Comparison of ENCODE assay signal across 23 mouse cellular contexts in genomic region chr3:30066519-30066918, GRCm38 (mm10).
DNase-seq lines count a peak whose midpoint lies in the region; ATAC-seq and TF ChIP-seq lines count a peak whose summit lies in the region.
"Had no signal": no experiment of that assay in that cellular context is flagged by ENCODE, and none has a peak within 500 bp of the region (broad histone marks: within the 10 kb centered on the region; RNA-seq: fewer than 3 reads in every experiment).

No protein-coding gene starts in this region.

- no peak for TF ChIP-seq CTCF in intestine, postnatal 0 days (IDR thresholded peaks at IDR 0.05; ENCODE audit: low read depth)

- no peaks in the 10 kb centered on the region for H3K36me3 ChIP-seq in intestine, postnatal 0 days (ENCODE audit: control insufficient read depth, insufficient read depth)
- H3K36me3 ChIP-seq: G1E had no signal

- no peak overlapping the region for H3K27ac ChIP-seq in intestine, postnatal 0 days (ENCODE audit: low read depth, low read length)

- peak; percentile 73 for DNase-seq in 416B (ENCODE audit: low read depth)
- DNase-seq in layer of hippocampus, adult 11-12 months (ENCODE audit: low spot score) = no peak
- DNase-seq in adrenal gland, postnatal 4 days (ENCODE audit: low spot score in 2 of 2) = no peak
- DNase-seq: adrenal gland, adult 2 months; adrenal gland, adult 8-10 months; adrenal gland, postnatal 10 days; adrenal gland, postnatal 14 days; adrenal gland, postnatal 25 days; adrenal gland, postnatal 36 days; B cell, adult 2 months; cerebellum, adult 11 months; cerebellum, adult 11-12 months; cerebellum, adult 18-20 months; cerebellum, adult 2 months; cerebellum, adult 8-10 months had no signal

- no peaks in the 10 kb centered on the region for H3K4me1 ChIP-seq in intestine, postnatal 0 days (replicated peaks; ENCODE audit: control insufficient read depth, insufficient read depth, low read length)

- no peak overlapping the region for H3K4me2 ChIP-seq in intestine, postnatal 0 days (replicated peaks; ENCODE audit: low read depth)

- WGBS in intestine, postnatal 0 days = 74% methylated on average over 7 of the region's 7 CpGs

- H3K9ac ChIP-seq in intestine, postnatal 0 days (ENCODE audit: low read depth, low read length) = no peak overlapping the region

- H3K9me3 ChIP-seq in intestine, postnatal 0 days (ENCODE audit: control insufficient read depth) = no peaks in the 10 kb centered on the region
- H3K9me3 ChIP-seq: G1E had no signal

- ATAC-seq in common myeloid progenitor, adult 5-6 weeks (replicated peaks; ENCODE audit: low read depth, poor library complexity, severe bottlenecking) = peak; percentile 32; the same call in 1 of the 2 replicates
- peak; percentile 45 to 84; a peak in 3 of 4 replicates for ATAC-seq in hematopoietic stem cell, adult 5-6 weeks (replicated peaks in 1 of 2; ENCODE audit: insufficient read depth in 1 of 2, low FRiP score in 2 of 2, low TSS enrichment in 1 of 2, low read depth in 1 of 2, poor library complexity in 2 of 2, severe bottlenecking in 2 of 2)
- no peak for ATAC-seq in intestine, postnatal 0 days
- ATAC-seq: activated CD4-positive, CD25-positive, alpha-beta regulatory T cell, adult 4 months; CD4-positive, CD25-positive, alpha-beta regulatory T cell, adult 4 months; Patski had no signal

- no peak overlapping the region for H3K4me3 ChIP-seq in intestine, postnatal 0 days (ENCODE audit: low read depth, low read length)

- H3K27me3 ChIP-seq in intestine, postnatal 0 days (replicated peaks; ENCODE audit: control insufficient read depth, insufficient read depth, low read length) = no peaks in the 10 kb centered on the region
- H3K27me3 ChIP-seq: CH12.LX had no signal
